Mouse (Mus musculus) lung, postnatal 0 days (tissue): ENCODE results near the gene Brdt. TPM values are rescaled to one million over a fixed set of nuclear protein-coding genes. Genes with fewer than 3 reads are reported as not detected.
A peak's percentile ranks its signal among the peaks of the same experiment; 100 is the strongest.
"Not testable (repeated sequence)": the region's sequence is repeated elsewhere in the genome, so short reads cannot be mapped to it uniquely, and the experiment has no call there.

Source experiments
- ATAC-seq: fragments of 200-750 bp; cut with Nextera tagmentation; 2 replicates; pipeline ENCODE4 v1.8.0; 2017; ENCODE audit warnings: moderate library complexity
- DNase-seq: peaks from one replicate; pipeline ENCODE4 v3.0.0-alpha.2; 2016; ENCODE audit warnings: low spot score
- H3K27ac ChIP-seq: fragments of 300-500 bp; sonication (generic); 2 replicates; pipeline ENCODE4 v1.5.1; 2014; ENCODE audit warnings: antibody characterized with exemption, mild to moderate bottlenecking, low read length, mixed read lengths
- H3K27me3 ChIP-seq: fragments of 300-500 bp; sonication (generic); replicated peaks from 2 replicates; pipeline ENCODE4 v1.6.1; 2014; ENCODE audit warnings: low read length, mixed read lengths; ENCODE audit not compliant: insufficient read depth
- H3K36me3 ChIP-seq: fragments of 300-500 bp; sonication (generic); 2 replicates; pipeline ENCODE4 v1.6.1; 2014; ENCODE audit warnings: low read length, mixed read lengths; ENCODE audit not compliant: insufficient read depth
- H3K4me1 ChIP-seq: fragments of 300-500 bp; sonication (generic); 2 replicates; pipeline ENCODE4 v1.6.1; 2014; ENCODE audit warnings: antibody characterized with exemption, low read depth, low read length, mixed read lengths; ENCODE audit not compliant: insufficient read depth
- H3K4me2 ChIP-seq: fragments of 300-500 bp; sonication (generic); replicated peaks from 2 replicates; pipeline ENCODE4 v1.6.1; 2014; ENCODE audit warnings: low read depth, mild to moderate bottlenecking, low read length, moderate library complexity, mixed read lengths
- H3K4me3 ChIP-seq: fragments of 300-500 bp; sonication (generic); 2 replicates; pipeline ENCODE4 v1.5.1; 2014; ENCODE audit warnings: low read depth, low read length
- H3K9ac ChIP-seq: fragments of 300-500 bp; sonication (generic); replicated peaks from 2 replicates; pipeline ENCODE4 v1.6.1; 2014; ENCODE audit warnings: low read depth, mild to moderate bottlenecking
- H3K9me3 ChIP-seq: fragments of 300-500 bp; sonication (generic); 2 replicates; pipeline ENCODE4 v1.6.1; 2016; ENCODE audit warnings: low read length, mixed read lengths
- CTCF ChIP-seq: IDR thresholded peaks from 2 replicates; pipeline ENCODE4 v1.5.1; 2016; ENCODE audit warnings: antibody characterized with exemption, mild to moderate bottlenecking
- EP300 ChIP-seq: IDR thresholded peaks from 2 replicates; pipeline ENCODE4 v1.6.1; 2016; ENCODE audit warnings: antibody characterized with exemption, mild to moderate bottlenecking, control low read depth
- WGBS: fragments of 180-500 bp; shearing (Covaris S2); extraction: QIAGEN DNeasy Blood & Tissue Kit; methylation state at CpG from one replicate; pipeline ENCODE4 v1.1.7; 2014; 5-methylcytosine and 5-hydroxymethylcytosine counted together
- polyA plus RNA-seq: library from polyadenylated mRNA; unstranded; fragments of >200 nt; fragmentation: Nextera tagmentation; extraction: Ambion mirVana; gene quantifications from 2 replicates; pipeline ENCODE4 v1.2.1, GENCODE M21; 2015

The Brdt gene
- polyA plus RNA-seq, 1 experiment from 2014 or later, result 1.6 TPM

- Histone ChIP-seq H3K4me3 (no peak overlapping the region), H3K9me3 (no peaks in the 10 kb centered on the region), H3K4me2 (no peak overlapping the region), H3K36me3 (no peaks in the 10 kb centered on the region), H3K9ac (no peak overlapping the region), H3K4me1 (no peaks in the 10 kb centered on the region), H3K27ac (no peak overlapping the region), H3K27me3 (no peaks in the 10 kb centered on the region)
- no peak for ATAC-seq
- TF ChIP-seq CTCF (no peak), EP300 (no peak)
- WGBS, result 87% methylated on average over 5 of the region's 5 CpGs
- DNase-seq, result no peak
These were observed 40.4 kb downstream of the Brdt start for GRCm38 (mm10) chr5:107371335-107371734.

- DNase-seq, result no peak
- Histone ChIP-seq H3K9me3 (no peaks in the 10 kb centered on the region), H3K27ac (no peak overlapping the region), H3K36me3 (no peaks in the 10 kb centered on the region), H3K4me3 (no peak overlapping the region), H3K27me3 (no peaks in the 10 kb centered on the region), H3K9ac (no peak overlapping the region), H3K4me1 (no peaks in the 10 kb centered on the region), H3K4me2 (no peak overlapping the region)
- no peak for ATAC-seq
- no peak for TF ChIP-seq CTCF
- TF ChIP-seq EP300, result no peak
- 72% methylated on average over 4 of the region's 4 CpGs for WGBS
These were observed 42.3 kb downstream of the Brdt start for GRCm38 (mm10) chr5:107373256-107373655.

GRCm38 (mm10) chr5:107386448-107386847, 55.5 kb downstream of the Brdt start:
- not testable (repeated sequence) for DNase-seq, H3K4me1 ChIP-seq, H3K27me3 ChIP-seq, ATAC-seq, H3K36me3 ChIP-seq, H3K9ac ChIP-seq, H3K27ac ChIP-seq, H3K4me3 ChIP-seq, H3K9me3 ChIP-seq, H3K4me2 ChIP-seq
- TF ChIP-seq CTCF, result peak; percentile 18; the same call in 1 of the 2 replicates

DNA sequence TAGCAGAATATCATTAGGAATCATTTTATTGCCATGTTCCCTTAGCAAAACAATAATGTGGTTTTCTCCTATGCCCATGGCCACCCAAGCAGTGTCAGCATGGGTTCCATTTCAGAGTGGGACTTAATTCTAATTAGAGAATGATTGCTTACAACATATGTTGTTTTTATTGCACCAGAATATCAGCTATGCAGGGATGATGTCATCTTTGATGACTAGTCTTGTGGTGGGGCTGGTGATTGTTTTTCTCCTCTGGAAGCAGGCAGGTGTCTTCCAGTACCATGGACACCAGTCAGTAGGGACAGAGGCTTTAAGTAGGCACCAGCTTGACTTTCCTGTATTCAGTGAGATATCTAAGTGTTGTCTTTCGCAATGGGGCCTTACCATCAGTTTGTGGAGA, 56.8 kb downstream of the Brdt start:
- ATAC-seq (no peak), DNase-seq (no peak)
- Histone ChIP-seq H3K27ac (no peak overlapping the region), H3K27me3 (no peaks in the 10 kb centered on the region), H3K9me3 (no peaks in the 10 kb centered on the region), H3K4me1 (no peaks in the 10 kb centered on the region), H3K9ac (no peak overlapping the region), H3K4me2 (no peak overlapping the region), H3K4me3 (no peak overlapping the region), H3K36me3 (peaks cover under 1% of the 10 kb centered on the region; the same call in 1 of the 2 replicates)
- no peak for TF ChIP-seq CTCF
- TF ChIP-seq EP300, result no peak
- WGBS, result 83% methylated on average over 1 of the region's 1 CpGs

GRCm38 (mm10) chr5:107389373-107389772, 58.4 kb downstream of the Brdt start:
- H3K36me3 ChIP-seq, result no peaks in the 10 kb centered on the region
- no peak overlapping the region for H3K4me3 ChIP-seq
- no peak overlapping the region for H3K4me2 ChIP-seq
- 90% methylated on average over 2 of the region's 2 CpGs for WGBS
- ATAC-seq, result no peak
- no peaks in the 10 kb centered on the region for H3K9me3 ChIP-seq
- H3K27me3 ChIP-seq, result no peaks in the 10 kb centered on the region
- H3K27ac ChIP-seq, result no peak overlapping the region
- H3K9ac ChIP-seq, result no peak overlapping the region
- H3K4me1 ChIP-seq, result no peaks in the 10 kb centered on the region
- TF ChIP-seq EP300, result no peak
- TF ChIP-seq CTCF, result no peak
- DNase-seq, result no peak

DNA sequence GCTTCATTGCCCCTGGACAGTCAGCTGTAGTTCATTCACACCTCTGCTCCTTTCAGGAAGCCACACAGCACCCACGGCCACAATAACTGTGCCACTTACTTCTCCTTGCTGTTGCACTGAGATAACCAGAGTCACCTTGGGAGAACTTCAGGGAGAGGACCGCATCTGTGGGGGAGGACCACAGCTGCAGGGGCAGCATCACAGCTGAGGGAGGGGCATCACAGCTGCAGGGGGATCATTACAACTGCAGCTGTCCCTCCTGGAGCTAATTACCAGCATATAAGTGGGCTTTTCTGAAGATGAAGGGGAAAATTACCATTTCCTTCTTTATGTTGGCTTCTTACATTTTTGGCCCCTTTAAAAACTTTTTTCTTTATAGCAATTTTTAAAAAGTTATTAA, 63.5 kb downstream of the Brdt start:
- H3K4me2 ChIP-seq, result no peak overlapping the region
- no peaks in the 10 kb centered on the region for H3K9me3 ChIP-seq
- ATAC-seq, result no peak
- H3K4me1 ChIP-seq, result no peaks in the 10 kb centered on the region
- TF ChIP-seq CTCF (no peak), EP300 (no peak)
- H3K36me3 ChIP-seq, result no peaks in the 10 kb centered on the region
- no peak for DNase-seq
- H3K9ac ChIP-seq, result no peak overlapping the region
- no peaks in the 10 kb centered on the region for H3K27me3 ChIP-seq
- no peak overlapping the region for H3K4me3 ChIP-seq
- no peak overlapping the region for H3K27ac ChIP-seq
- 50% methylated on average over 2 of the region's 2 CpGs for WGBS

- ATAC-seq (no peak), DNase-seq (no peak)
- H3K9ac ChIP-seq, result 0 out of 2 replicates have a peak within 1 kb of the TSS, but pooled peaks have one; percentile 8
- H3K9me3 ChIP-seq, result no peaks in the 10 kb centered on the region
- TF ChIP-seq CTCF (no peak), EP300 (no peak)
- H3K27ac ChIP-seq, result no peak within 1 kb of the TSS
- peak within 1 kb of the TSS; percentile 84 for H3K4me2 ChIP-seq
- peak within 1 kb of the TSS; percentile 47 for H3K4me3 ChIP-seq
- H3K27me3 ChIP-seq, result 0 out of 2 replicates have a peak, but pooled peaks cover 9% of the 10 kb centered on the region
- H3K36me3 ChIP-seq, result no peaks in the 10 kb centered on the region
- 13% methylated on average over 5 of the region's 5 CpGs for WGBS
- H3K4me1 ChIP-seq, result no peaks in the 10 kb centered on the region; the same call in 1 of the 2 replicates
These were observed 71.5 kb downstream of the Brdt start, which contains the start of gene Ephx4 for GRCm38 (mm10) chr5:107402436-107402835. Gene Ephx4, plus strand, starts transcription at chr5:107402736.
